In genomic region chr10:61226784-61227396, GRCm38 (mm10) we compare ENCODE assay signal across 14 mouse cellular contexts. TPM values are rescaled to one million over a fixed set of nuclear protein-coding genes. Genes with fewer than 3 reads are reported as not detected.
DNase-seq lines count a peak whose midpoint lies in the region; ATAC-seq and TF ChIP-seq lines count a peak whose summit lies in the region.
"Had no signal": no experiment of that assay in that cellular context is flagged by ENCODE, and none has a peak within 500 bp of the region (broad histone marks: within the 10 kb centered on the region; RNA-seq: fewer than 3 reads in every experiment).

No protein-coding gene starts in this region.

- no peaks in the 10 kb centered on the region for H3K27me3 ChIP-seq in hindbrain, embryonic 10.5 days (ENCODE audit: insufficient read depth, poor library complexity, severe bottlenecking)
- H3K27me3 ChIP-seq in hindbrain, embryonic 12.5 days, result no peaks in the 10 kb centered on the region
- no peaks in the 10 kb centered on the region for H3K27me3 ChIP-seq in lung, postnatal 0 days (replicated peaks; ENCODE audit: insufficient read depth, low read length)
- H3K27me3 ChIP-seq in stomach, postnatal 0 days (ENCODE audit: control insufficient read depth, insufficient read depth, low read length), result no peaks in the 10 kb centered on the region

- peak; percentile 34 for DNase-seq in embryo, embryonic 10 days (ENCODE audit: low spot score)
- DNase-seq in embryo, embryonic 9.5 days (ENCODE audit: extremely low spot score), result no peak
- peak; percentile 13 for DNase-seq in hindbrain, embryonic 10.5 days (ENCODE audit: low spot score)
- peak; percentile 12 for DNase-seq in lung, postnatal 0 days (ENCODE audit: low spot score)
- DNase-seq in lung, postnatal 25 days (ENCODE audit: low spot score), result no peak
- no peak for DNase-seq in stomach, postnatal 0 days (ENCODE audit: low spot score)
- no peak for DNase-seq in spleen, postnatal 4 days (ENCODE audit: low spot score in 2 of 2)
- DNase-seq: adrenal gland, postnatal 25 days; lung, adult 18-20 months; spleen, adult 18-20 months had no signal

- H3K9ac ChIP-seq in hindbrain, embryonic 12.5 days, result no peak overlapping the region
- no peak overlapping the region for H3K9ac ChIP-seq in lung, postnatal 0 days (replicated peaks; ENCODE audit: low read depth)
- no peak overlapping the region for H3K9ac ChIP-seq in stomach, postnatal 0 days (ENCODE audit: low read length)

- no peak for TF ChIP-seq EP300 in lung, postnatal 0 days (IDR thresholded peaks at IDR 0.05)
- TF ChIP-seq EP300 in stomach, postnatal 0 days (optimal IDR thresholded peaks at IDR 0.05), result no peak

- no peaks in the 10 kb centered on the region for H3K36me3 ChIP-seq in hindbrain, embryonic 10.5 days
- no peaks in the 10 kb centered on the region for H3K36me3 ChIP-seq in hindbrain, embryonic 12.5 days
- H3K36me3 ChIP-seq in lung, postnatal 0 days (ENCODE audit: insufficient read depth, low read length), result no peaks in the 10 kb centered on the region
- H3K36me3 ChIP-seq in stomach, postnatal 0 days (ENCODE audit: control insufficient read depth, insufficient read depth, low read length), result no peaks in the 10 kb centered on the region
- H3K36me3 ChIP-seq: midbrain, embryonic 10.5 days had no signal

- no peak overlapping the region for H3K4me3 ChIP-seq in hindbrain, embryonic 10.5 days
- H3K4me3 ChIP-seq in hindbrain, embryonic 12.5 days, result no peak overlapping the region
- H3K4me3 ChIP-seq in lung, postnatal 0 days (ENCODE audit: low read depth, low read length), result no peak overlapping the region
- no peak overlapping the region for H3K4me3 ChIP-seq in stomach, postnatal 0 days (ENCODE audit: low read depth, low read length)
- H3K4me3 ChIP-seq: midbrain, embryonic 10.5 days had no signal

- ATAC-seq in hindbrain, embryonic 12.5 days (ENCODE audit: low FRiP score), result no peak
- ATAC-seq in lung, postnatal 0 days, result peak; percentile 55; the same call in 1 of the 2 replicates
- peak; percentile 58; the same call in 1 of the 2 replicates for ATAC-seq in stomach, postnatal 0 days (ENCODE audit: low FRiP score, low TSS enrichment)

- 68% methylated on average over 4 of the region's 4 CpGs for WGBS in hindbrain, embryonic 10.5 days
- 69% methylated on average over 4 of the region's 4 CpGs for WGBS in hindbrain, embryonic 12.5 days
- 36% methylated on average over 4 of the region's 4 CpGs for WGBS in lung, postnatal 0 days
- 38% methylated on average over 4 of the region's 4 CpGs for WGBS in stomach, postnatal 0 days

- no peak overlapping the region for H3K27ac ChIP-seq in hindbrain, embryonic 10.5 days
- H3K27ac ChIP-seq in hindbrain, embryonic 12.5 days, result no peak overlapping the region
- H3K27ac ChIP-seq in lung, postnatal 0 days (ENCODE audit: low read length), result no peak overlapping the region
- H3K27ac ChIP-seq in stomach, postnatal 0 days (replicated peaks), result no peak overlapping the region
- H3K27ac ChIP-seq: kidney, postnatal 0 days; midbrain, embryonic 10.5 days had no signal

- TF ChIP-seq CTCF in lung, postnatal 0 days (IDR thresholded peaks at IDR 0.05), result no peak
- no peak for TF ChIP-seq CTCF in stomach, postnatal 0 days (IDR thresholded peaks at IDR 0.05; ENCODE audit: low read depth)

- no peak overlapping the region for H3K4me2 ChIP-seq in hindbrain, embryonic 12.5 days (replicated peaks)
- H3K4me2 ChIP-seq in lung, postnatal 0 days (replicated peaks; ENCODE audit: low read depth, low read length), result no peak overlapping the region
- H3K4me2 ChIP-seq in stomach, postnatal 0 days (replicated peaks; ENCODE audit: low read depth), result no peak overlapping the region

- peaks cover 6% of the 10 kb centered on the region; the same call in 1 of the 2 replicates for H3K4me1 ChIP-seq in hindbrain, embryonic 10.5 days (replicated peaks)
- H3K4me1 ChIP-seq in hindbrain, embryonic 12.5 days, result no peaks in the 10 kb centered on the region
- peaks cover 3% of the 10 kb centered on the region; the same call in 1 of the 2 replicates for H3K4me1 ChIP-seq in lung, postnatal 0 days (ENCODE audit: insufficient read depth, low read depth, low read length)
- no peaks in the 10 kb centered on the region for H3K4me1 ChIP-seq in stomach, postnatal 0 days (replicated peaks; ENCODE audit: control insufficient read depth, insufficient read depth)

- H3K9me3 ChIP-seq in hindbrain, embryonic 10.5 days, result no peaks in the 10 kb centered on the region
- no peaks in the 10 kb centered on the region for H3K9me3 ChIP-seq in hindbrain, embryonic 12.5 days (replicated peaks)
- H3K9me3 ChIP-seq in lung, postnatal 0 days (ENCODE audit: low read length), result no peaks in the 10 kb centered on the region
- H3K9me3 ChIP-seq in stomach, postnatal 0 days (ENCODE audit: control insufficient read depth, low read length), result no peaks in the 10 kb centered on the region
- H3K9me3 ChIP-seq: midbrain, embryonic 10.5 days had no signal

RNA-seq across cellular contexts. Expression of gene Adamts14, which starts 46.3 kb away (rescaled TPM):
- polyA plus RNA-seq in hindbrain, embryonic 10.5 days (2016; fragmentation: Nextera tagmentation; extraction: Ambion mirVana), result 0.26 and 0.43 TPM in 2 replicates
- polyA plus RNA-seq in hindbrain, embryonic 12.5 days (2016; fragmentation: Nextera tagmentation; extraction: Ambion mirVana), result 0.72 and 0.85 TPM in 2 replicates
- 1.5 and 1.8 TPM in 2 replicates for polyA plus RNA-seq in lung, postnatal 0 days (2015; fragmentation: Nextera tagmentation; extraction: Ambion mirVana)
- polyA plus RNA-seq in stomach, postnatal 0 days (2015; fragmentation: Nextera tagmentation; extraction: Ambion mirVana), result 1.1 TPM in 2 replicates

RNA-seq across cellular contexts. Expression of gene Tbata, which starts 55.1 kb away (rescaled TPM):
- 0.16 and 0.25 TPM in 2 replicates for polyA plus RNA-seq in hindbrain, embryonic 10.5 days (2016; fragmentation: Nextera tagmentation; extraction: Ambion mirVana)
- 0.27 and 0.32 TPM in 2 replicates for polyA plus RNA-seq in hindbrain, embryonic 12.5 days (2016; fragmentation: Nextera tagmentation; extraction: Ambion mirVana)
- 2.1 and 2.5 TPM in 2 replicates for polyA plus RNA-seq in lung, postnatal 0 days (2015; fragmentation: Nextera tagmentation; extraction: Ambion mirVana)
- polyA plus RNA-seq in stomach, postnatal 0 days (2015; fragmentation: Nextera tagmentation; extraction: Ambion mirVana), result 0.29 and 0.30 TPM in 2 replicates
- polyA plus RNA-seq: midbrain, embryonic 10.5 days; neural tube, embryonic 11.5 days had no signal

Comparison
In these comparisons a context has a peak if more than half of its experiments do, and no peak if none do; other contexts are left out.
1. DNase-seq: peak in embryo, embryonic 10 days (single experiment), hindbrain, embryonic 10.5 days (single experiment) and lung, postnatal 0 days (single experiment); none in embryo, embryonic 9.5 days (single experiment), lung, postnatal 25 days (single experiment), stomach, postnatal 0 days (single experiment) and spleen, postnatal 4 days (0 of 2).